Mouse (Mus musculus) left cerebral cortex, adult 11 months (tissue): ENCODE measurements around the gene Rnd1.

Source experiments
- DNase-seq: peaks from one replicate; pipeline ENCODE4 v3.0.0; 2022; ENCODE audit warnings: low spot score

Rnd1 gene

DNA sequence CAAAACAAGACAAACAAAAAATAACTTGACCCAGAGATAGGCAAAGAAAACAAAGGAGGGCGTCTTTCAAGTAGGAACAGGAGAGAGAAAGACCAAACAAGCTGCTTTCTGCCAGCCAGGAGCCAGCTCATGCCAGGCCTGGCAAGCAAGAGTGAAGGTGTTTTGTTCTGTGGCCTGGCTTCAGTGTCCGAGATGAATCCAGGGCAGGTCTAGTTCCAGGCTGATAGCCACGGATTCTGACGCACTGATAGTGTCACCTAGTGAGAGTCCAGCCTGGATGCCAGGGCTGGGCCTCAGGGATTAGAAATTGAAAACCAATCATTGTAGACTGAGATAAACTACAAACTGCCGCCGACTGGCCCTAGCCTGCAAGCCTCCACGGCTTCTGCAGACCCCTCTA, 716 bp upstream of the Rnd1 start:
- DNase-seq, result no peak

DNA sequence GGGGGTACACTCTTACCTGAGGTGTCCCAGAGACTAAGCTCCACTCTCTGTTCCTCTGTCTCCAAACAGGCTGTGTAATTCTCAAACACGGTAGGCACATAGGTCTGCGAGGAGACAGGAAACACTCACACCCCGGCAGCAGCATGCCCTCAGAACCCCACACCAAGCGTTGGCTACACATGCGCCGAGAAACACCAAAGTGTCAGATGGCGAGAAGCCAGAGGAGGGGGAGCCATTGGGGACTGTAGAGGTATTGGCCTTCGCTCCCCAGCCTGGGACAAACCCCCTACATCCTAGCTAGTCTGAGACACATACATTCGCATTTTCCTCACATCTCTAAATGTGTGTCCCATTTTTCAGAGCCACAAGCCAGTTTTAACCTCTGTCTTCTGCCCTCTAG, 790 bp downstream of the Rnd1 start:
- DNase-seq, result no peak

DNA sequence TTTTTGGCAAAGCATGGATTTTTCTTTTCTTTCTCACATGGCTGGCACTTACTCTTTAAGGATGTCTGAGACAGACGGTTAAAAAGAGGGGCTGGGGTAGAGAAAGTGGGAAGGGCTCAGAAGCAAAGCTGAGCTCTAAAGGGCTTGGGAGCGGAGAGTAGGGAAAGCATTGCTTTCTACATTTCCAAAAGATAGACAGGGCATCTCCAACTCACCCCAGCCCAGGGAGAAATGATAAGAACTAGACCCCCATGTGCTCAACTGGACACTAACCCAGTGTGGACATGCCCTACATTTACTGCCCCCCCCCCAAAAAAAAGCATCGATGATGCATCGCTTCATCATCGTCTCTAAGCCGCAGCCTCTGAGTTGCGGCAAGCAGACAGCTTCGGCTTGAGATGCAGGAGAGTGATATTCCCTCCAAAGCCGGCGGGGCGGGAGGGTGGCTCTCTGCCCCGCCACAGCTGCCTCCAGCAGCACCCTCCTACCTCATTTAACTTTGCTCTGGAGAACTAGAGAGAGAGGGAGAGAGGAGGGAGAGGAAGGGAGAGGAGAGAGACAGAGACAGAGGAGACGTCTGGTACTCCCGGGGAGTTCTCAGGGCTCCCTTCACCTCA, 1.5 kb downstream of the Rnd1 start:
- no peak for DNase-seq

DNA sequence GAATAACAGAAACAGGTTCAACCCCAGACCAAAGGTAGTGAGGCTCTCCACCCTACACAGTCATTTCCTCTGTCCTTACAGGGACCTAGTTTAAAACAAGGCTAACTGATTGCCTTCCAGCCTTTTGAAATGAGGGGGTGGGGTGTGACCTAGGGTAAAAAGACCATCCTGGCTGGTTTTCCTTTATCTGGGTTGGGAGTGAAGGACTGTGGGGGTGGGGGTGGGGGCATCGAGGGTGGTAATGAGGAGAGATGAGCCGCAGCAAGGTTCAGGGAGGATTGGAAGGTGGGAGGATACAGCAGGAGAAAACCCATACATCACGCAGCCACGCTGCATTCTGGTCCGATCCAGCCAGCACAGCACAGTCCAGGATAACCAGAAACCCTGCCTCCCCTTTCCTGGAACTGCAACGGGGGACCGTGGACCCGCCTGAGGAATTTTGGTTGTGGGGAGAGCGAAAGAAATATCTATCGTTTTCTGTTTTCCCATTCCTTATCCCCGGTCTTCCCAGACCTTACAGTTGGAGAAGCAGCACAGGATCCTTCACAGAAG, 2.2 kb downstream of the Rnd1 start:
- DNase-seq, result no peak

DNA sequence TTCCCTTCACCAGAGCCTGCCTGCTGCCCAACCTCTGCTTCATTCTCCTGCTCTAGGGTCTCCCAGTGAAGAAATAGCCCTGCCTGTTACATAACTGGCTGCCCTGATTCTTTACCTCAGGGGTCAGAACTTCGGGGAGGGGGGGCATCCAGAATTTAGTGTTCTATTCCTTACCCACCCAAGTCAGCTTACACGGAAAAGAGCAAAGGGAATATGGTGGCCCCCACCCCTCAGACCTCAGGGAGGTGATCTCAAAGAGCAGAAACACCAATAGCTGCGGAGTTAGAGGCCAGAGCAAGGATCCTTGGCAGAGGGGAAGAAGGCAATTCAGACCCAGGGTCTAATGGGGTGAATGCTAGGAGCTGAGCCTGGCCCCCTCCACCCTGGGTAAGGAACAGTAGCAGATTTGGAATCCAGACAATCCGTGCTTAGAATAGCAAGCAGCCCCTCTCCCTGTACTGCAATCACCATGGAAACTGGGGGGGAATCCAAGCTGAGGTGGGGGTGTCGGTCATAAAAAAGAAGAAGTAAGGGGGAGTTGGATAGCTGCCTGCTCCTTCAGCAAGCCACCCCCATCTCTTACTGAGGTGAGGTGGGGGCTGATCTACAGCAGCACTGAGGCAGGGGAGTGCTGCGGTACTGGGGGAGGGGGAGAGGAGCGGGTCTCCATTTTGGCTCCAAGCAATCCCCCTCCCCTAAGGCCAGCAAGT, 2.8 kb downstream of the Rnd1 start:
- no peak for DNase-seq

DNA sequence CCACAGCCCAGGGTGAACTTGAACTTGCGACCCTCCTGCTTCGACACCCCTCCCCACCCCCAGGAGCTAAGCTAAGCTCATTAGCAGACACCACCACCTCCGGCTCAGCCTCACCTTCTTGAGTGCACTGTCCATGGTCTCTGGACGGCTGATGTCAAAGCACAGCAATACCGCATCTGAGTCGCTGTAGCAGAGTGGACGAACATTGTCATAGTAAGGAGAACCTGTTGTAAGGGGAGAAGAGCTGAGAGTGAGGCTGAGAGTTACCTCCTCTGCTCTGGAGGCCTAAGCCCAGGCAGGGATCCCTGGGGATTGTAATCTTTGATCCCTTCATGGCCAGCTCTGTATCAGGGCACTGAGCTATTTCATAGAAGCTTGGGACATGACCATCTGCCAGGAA, 3.5 kb downstream of the Rnd1 start:
- DNase-seq, result no peak

DNA sequence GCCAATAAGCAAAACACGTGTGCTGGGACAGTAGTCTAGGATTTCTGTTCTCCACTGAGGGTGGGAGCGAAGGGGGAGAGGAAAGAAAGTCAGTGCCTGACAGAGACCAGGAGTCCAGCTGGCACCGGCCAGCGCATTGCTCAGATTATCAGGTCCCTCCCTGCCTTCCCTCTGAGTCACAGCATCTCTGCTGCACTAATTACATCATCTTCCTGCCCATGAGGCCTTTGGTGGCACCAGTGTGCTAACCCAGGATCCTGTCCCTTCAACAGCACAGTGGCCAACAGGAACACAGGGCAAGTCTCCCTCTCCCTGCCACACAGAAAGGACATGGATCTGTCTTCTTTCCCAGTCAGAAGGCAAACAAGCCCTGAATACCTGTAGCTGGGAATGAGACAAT, 4.7 kb downstream of the Rnd1 start:
- no peak for DNase-seq

DNA sequence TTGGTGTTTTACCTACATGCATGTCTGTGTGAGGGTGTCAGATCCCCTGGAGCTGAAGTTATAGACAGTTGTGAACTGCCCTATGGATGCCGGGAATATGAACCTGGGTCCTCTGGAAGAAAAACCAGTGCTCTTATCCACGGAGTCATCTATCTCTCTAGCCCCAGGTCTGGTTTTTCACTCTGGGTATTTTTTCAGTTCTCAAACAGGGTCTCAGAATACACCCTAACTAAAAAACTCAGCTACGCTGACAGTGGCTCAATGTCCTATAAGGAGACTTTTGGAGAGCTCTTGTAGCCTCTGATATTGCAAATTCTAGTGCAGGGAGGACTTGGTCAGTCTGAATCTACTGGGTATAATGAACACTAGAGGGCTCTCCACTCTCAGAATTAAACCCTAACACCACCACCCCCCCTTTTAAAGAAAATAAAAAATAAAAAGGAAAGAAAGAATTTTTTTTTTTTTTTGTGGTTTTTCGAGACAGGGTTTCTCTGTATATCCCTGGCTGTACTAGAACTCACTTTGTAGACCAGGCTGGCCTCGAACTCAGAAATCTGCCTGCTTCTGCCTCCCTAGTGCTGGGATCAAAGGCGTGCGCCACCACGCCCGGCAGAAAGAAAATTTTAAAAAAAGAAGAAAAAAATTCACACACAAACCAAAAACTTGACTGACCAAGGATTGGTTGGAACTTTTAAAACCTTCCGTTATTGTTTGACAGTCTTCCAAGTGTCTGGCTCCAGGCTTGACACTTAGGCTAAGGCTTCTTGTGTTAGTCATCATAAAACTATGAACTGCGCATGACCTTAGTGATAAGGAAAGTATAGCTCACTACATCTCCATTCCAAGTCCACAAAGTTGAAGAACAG, 13.0 kb downstream of the Rnd1 start:
- DNase-seq, result no peak

DNA sequence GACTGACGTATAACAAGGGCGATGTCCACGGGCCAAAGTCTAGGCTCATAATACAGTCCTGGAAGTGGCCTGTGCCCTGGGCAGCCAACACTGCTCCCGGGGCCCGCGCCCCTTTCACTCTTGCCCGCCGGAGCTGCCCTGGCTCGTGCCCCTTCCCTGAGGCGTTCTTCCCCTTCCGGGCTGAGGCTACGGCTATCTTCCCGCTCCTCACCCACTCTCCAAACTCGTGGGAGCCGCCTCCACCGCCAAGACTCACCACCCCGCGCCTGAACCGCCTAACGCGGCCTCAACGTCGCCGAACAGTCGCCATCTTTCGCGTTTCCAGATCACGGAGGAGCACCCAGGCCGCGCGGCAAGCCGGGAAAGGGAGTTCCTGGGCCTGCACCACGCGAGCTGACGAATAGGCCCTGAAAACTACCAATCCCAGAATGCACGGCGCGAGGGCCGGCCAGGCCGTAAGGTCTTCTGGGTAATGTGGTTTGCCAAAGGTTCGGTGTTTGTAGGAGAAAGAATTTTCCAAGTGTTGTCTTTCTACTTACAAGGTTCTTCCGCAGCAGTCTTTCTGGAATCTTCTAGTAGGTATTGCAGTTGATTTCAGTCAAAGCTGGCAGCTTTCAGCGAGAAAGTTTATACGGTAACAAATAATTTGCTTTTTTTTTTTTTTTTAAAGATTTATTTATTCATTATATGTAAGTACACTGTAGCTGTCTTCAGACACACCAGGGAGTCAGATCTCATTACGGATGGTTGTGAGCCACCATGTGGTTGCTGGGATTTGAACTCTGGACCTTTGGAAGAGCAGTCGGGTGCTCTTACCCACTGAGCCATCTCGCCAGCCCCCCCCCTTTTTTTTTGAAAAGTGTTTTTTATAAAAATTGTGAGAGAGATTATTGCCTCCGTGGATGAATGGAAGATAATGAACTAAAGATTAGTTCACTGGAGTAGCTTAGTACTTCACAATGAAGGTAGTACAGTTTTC, 14.4 kb downstream of the Rnd1 start, which contains the start of gene Ddx23:
Gene Ddx23 (minus strand): TSS at position 328 of the 979 bp plus-strand sequence.
- DNase-seq, result peak; percentile 91

DNA sequence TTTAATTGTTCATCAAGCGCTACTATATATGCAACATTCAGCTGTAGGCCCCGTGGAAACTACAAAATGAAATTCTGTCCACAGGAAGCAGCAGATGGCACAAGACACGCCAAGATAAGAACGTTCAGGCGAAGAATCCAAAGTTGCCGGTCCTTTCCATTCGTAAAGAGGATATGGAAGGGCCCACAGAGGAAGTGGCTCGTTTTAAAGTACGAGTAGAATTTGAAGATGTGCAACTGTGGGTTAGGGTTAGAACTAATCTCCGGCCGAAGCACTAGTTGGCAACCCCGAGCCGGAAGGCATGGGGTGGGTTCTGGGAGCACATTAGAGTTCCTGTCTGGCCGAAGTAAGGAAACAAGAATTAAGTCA, 15.1 kb downstream of the Rnd1 start:
- no peak for DNase-seq

DNA sequence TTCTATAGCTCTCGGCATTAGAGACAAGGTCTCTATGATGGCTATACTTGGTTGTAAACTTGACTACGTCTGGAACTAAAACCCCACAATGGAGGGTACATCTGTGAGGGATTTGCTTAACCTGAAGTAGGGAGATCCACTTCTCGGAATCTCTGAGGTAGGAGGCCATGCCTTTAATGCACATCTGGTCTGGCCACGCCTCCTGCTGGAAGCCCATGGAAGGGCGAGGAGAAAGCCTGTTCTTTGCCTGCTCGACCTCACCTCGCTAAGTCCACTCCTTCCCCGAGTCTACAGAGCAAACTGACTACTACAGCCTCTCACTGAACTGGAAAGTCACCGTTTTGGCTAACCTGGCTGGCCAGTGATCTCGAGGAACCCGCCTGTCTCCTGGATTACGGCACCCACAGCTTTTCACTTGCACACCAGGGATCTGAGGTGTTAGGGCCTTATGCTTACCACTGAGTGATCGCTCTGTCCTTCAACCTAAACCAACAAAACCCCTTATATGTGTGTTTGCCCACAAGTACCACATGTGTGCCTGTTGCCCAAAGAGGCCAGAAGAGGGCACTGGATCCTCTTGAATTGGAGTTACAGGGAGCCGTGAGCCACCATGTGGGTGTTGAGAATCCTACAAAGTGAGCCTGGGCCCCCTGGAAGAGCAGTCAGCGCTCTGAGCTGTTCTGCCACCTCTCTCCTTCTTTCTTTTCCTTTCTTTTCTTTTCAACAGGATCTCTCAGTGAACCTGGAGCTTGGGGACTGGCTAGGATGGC, 20.1 kb downstream of the Rnd1 start:
- no peak for DNase-seq

DNA sequence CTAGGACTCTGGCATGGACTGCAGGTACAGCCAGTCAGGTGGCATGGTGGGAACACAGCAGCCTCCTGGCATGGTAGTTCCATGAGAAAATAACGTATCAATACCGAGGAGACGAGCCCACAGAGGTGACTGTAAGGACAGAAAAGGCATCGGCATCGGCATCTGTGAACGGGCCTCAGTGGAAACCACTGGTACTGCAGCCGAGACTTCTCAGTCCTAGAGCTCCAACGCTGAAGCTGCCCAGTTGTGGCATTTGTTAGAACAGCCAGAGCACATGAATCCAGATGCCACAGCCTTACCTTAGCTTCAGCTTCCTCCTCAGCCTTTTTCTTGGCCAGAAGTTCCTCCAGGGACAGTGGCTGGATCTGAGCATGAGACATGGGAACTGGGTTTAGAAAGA, 25.1 kb downstream of the Rnd1 start:
- DNase-seq, result no peak

DNA sequence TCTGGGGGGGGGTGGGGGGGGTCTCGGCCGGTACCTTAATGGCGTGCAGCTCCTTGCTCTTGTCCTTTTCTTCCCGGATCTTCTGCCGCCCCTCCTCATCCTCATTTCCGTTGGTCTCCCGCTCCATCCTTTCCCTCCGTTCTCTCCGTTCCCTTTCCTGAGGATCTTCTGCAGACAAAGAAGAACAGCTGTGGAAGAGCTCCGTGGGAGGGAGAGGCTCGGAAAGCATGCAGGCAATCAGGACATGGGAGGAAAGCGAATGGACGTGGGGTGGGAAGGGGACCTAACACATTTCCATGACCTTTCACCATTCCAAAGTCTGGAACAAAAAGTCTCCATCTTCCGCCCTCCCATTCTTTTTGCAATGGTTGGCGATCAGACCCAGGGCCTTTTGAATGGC, 25.8 kb downstream of the Rnd1 start:
- DNase-seq, result no peak

DNA sequence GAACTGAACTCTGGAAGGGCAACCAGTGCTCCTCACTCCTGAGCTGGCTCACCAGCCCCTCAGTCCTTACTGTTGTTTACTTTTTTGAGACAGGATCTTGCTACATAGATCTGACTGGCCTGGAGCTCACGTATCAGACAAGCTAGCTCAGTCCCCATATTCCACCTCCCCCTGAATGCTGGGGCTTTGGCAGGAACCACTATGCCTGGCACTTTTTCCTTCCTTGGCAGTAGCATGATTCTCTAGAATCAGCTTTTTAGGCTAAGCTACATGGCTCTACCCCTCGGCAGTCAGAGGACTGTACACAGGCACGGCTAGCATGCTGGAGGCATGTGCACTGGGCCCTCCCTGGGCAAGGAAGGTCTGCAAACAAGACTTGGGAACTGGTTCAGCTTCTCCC, 29.2 kb downstream of the Rnd1 start:
- DNase-seq, result no peak

DNA sequence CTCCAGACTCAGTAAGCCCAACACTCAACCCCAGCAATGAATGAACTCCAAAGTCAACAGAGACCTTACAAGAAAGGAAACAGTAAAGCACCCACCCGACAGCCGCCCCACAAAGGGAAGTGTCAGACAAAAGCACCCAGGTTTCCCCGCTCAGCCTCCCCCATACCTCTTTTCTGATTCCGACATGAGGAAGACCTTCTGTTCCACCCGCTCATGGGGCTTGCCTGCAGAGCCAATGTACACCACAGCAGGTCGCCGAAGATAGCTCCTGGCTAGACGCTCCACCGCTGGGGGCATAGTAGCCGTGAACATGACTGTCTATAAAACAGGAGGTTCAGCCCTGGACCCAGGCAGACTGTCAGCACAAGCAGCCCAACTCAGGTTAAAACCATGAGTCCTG, 30.0 kb downstream of the Rnd1 start:
- DNase-seq, result no peak

DNA sequence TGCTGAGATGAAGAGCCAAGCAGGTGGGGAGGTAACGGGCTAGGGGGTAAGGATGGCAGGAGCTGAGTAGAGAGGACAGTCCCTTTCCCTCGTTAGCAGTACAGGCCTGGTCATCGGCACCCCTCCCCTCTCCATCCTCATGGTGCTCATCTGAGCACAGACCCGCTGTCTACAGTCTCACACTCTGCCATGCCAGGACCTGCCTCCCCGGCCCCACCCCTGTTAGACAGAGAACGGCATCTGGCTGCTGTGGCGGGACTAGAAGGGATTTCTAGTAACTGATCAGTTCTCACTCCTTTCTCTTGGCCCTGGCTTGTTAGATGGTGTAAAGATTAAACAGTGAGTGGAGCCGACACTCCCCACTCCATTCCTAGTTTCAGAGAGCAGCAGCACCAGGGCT, 30.5 kb downstream of the Rnd1 start:
- DNase-seq, result no peak

DNA sequence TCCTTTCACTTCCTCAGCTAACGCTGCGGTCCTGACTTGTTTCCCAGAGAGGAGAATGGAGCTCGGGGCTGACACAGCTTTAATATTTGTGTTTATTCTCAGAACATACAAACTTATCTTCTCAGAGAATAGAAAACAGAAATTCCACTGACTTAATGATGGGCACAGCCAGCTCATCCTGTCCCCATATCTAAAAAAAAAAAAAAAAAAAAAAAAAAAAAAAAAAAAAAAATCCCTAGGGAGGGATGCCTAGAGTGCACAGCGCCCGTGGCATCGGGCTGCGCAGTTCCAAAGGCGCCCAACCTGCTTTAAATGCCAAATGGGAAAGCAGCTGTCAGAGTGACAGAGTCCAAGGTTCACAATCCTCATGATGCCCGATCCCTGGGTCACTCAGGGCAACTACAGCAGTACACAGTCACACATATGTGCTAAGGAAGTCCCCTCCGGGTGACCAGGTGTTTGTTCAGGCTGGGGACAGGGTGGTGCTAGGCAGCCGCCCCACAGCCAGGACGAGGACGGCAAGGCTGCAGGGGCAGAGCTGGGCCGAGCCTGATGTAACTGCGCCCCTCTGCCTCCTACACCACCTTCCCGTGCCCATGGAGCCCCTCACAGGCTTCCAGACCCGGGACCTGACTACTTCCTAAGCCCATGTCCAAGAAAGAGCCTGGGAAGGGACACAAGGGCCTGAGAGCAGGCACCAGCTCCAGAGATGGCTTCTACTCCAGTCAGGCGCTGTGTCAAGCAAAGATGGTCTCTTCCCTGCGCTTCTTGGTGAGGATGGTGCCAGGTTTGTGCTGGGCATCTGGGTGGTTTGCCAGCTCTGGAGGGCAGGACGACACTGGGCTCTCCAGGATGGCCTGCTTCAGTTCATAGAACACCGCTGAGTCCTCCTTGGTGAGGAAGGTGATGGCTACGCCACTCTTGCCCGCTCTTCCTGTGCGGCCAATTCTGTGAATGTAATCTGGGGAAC, 31.9 kb downstream of the Rnd1 start:
- no peak for DNase-seq

DNA sequence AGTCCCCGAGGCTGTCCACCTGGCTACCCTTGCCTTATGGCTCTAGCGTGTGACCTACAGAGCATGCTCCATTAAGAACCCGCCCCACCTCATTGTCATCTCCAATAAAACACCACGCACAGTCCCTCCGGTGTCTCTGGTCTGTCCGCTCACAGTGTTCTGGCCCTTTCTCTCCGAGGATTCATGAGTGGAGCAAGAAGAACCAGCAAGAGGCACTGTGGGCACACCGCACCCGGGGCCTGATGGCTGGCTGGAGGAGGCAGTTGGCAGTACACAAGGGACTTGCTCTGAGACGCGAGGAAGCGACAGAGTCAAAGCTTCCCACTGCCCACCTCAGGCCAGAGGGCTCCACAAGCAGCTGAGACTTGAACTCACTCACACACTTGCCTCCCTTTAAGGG, 32.9 kb downstream of the Rnd1 start:
- no peak for DNase-seq

DNA sequence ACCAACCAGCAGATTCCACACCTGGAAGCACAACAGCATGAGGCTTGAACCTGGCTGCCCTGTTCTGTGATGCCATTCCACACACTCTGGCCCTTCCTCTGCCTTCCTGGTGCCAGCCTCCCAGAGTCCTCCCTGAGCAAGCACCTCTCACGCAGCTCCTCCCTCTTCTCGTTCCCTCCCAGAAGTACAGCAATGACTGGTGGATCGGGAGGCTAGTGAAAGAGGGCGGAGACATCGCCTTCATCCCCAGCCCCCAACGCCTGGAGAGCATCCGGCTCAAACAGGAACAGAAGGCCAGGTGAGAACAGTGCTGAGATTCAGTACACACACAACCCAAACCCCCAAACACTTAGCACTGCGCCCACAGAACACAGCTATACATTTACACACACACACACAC, 37.1 kb downstream of the Rnd1 start:
- DNase-seq, result no peak

DNA sequence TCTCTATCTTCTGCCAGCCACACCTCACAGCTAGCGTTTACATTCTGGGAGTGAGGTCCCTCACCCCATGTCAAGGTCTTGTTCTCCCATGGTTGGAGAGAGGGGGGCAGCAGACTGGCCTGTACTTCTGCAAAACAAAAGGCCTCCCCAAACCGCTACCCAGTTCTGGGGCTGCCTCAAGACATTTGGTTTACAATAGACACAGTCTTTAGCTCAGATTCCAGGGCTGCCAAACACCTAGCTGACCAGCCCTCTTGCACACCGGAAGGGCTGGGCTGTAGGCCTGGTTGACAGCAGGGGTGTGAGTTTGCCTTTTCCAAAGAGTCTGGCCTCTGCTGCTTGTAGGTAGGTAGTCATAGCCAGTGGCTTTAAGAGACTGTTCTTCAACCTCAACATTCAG, 40.1 kb downstream of the Rnd1 start:
- no peak for DNase-seq
